Mouse (Mus musculus) C2C12 (cell line): ENCODE results near the gene Zbtb5.

Source experiments
- CEBPB ChIP-seq: IDR thresholded peaks from one replicate; pipeline ENCODE4 v1.6.1; 2011; ENCODE audit warnings: low read depth, mild to moderate bottlenecking, control low read depth, moderate library complexity
- CTCF ChIP-seq: IDR thresholded peaks from one replicate; pipeline ENCODE4 v1.5.1; 2011; ENCODE audit not compliant: control insufficient read depth, insufficient read depth, insufficient read length
- MYOD1 ChIP-seq: IDR thresholded peaks from one replicate; pipeline ENCODE4 v1.6.1; 2011; ENCODE audit warnings: low read depth; ENCODE audit not compliant: control insufficient read depth, insufficient read length
- MYOG ChIP-seq: IDR thresholded peaks from one replicate; pipeline ENCODE4 v1.6.1; 2011; ENCODE audit not compliant: control insufficient read depth, insufficient read length; ENCODE audit errors: extremely low read depth
- USF1 ChIP-seq: IDR thresholded peaks from one replicate; pipeline ENCODE4 v1.6.1; 2011; ENCODE audit warnings: low read depth, mild to moderate bottlenecking, control low read depth, moderate library complexity

- TF ChIP-seq CTCF = no peak
- TF ChIP-seq CEBPB = no peak
- no peak for TF ChIP-seq MYOG
- TF ChIP-seq USF1 = no peak
- TF ChIP-seq MYOD1 = no peak
These were observed 35.7 kb upstream of the Zbtb5 start for GRCm38 (mm10) chr4:45047956-45048355.
